Mouse (Mus musculus) thymus, postnatal 4 days (tissue): Measurements from ENCODE around the gene Lsm7.
A peak's percentile ranks its signal among the peaks of the same experiment; 100 is the strongest.

Experiments used
- DNase-seq: peaks from one replicate; pipeline ENCODE4 v3.0.0; 2021

The Lsm7 gene

DNA sequence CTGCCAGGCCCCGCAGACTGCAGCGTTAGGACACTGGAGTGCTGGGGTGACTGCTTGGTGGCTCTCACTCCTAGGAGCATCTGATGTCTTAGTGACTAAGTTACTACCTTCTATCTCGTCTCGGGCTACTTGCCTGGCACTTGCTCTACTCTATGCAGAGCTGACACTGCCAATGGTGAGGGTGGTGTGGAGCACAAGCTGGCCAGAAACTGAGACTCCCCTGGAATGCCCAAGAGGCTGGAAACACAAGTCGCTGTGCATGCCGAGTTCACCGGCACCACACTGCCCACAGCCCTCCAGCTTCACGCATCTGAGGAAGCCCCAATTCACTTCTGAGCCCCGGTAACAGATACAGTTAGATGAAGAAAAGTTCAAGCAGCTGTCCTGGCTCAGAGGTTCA is 19.0 kb upstream of the Lsm7 start:
- DNase-seq, result no peak

DNA sequence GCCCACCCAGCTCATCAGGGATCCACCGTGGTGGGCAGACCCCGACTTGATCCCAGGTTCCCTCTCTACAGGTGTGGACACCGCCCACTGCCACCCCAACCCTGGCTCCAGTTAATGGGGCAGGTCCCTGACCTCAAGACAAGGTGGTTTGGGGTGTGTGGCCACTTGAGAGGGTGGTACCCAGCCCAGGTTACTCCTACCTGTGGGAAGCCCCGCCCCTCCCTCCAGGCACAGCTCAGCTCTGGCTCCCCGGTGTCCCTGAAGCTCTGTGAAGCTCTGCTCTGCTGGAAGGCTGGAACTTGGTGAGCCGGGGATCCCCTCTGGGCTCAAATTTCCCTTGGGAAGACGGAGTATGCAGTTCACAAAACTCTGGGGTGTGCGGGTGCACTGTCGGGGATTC is 16.6 kb upstream of the Lsm7 start, which contains the start of gene Tmprss9:
Tmprss9 (plus strand) TSS at position 268 of the 400 bp plus-strand sequence.
- no peak for DNase-seq

DNA sequence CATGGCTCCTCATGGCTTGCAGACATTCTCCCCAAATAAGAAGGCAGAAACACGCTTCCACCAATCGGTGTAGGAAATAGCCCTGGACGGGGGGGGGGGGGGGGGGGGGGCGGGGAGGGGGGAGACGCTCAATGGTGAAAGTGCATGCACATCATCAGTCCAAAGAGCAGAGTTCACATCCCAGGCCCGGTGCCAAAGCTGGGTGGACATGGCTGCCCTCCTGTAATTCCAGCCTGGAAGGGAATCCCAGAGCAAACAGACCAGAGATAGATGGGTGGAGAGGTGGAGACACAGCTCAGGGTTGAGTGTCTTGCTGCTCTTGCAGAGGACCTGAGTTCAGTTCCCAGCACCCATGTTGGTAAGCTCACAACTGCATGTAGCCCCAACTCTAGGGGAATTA is 16.0 kb upstream of the Lsm7 start:
- DNase-seq, result no peak

DNA sequence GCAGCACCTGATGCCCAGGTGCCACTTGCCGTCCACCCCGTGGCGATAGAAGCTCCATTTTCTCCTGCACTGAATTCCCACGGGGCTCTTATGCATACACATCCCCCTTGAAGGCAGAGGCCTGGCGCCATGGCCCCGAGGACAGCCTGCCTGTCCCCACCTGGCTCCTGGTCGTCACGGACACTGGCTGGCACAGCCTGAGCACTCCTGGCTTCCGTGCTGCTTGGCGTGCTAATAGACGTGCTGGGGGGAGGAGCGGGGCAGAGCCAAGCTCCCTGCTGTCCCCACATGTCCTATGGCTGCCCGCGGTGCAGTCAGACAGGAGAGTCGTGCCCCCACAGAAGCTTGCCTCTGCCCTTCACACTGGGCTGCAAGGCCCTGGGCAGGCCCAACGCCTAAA is 9.4 kb upstream of the Lsm7 start:
- DNase-seq, result no peak

DNA sequence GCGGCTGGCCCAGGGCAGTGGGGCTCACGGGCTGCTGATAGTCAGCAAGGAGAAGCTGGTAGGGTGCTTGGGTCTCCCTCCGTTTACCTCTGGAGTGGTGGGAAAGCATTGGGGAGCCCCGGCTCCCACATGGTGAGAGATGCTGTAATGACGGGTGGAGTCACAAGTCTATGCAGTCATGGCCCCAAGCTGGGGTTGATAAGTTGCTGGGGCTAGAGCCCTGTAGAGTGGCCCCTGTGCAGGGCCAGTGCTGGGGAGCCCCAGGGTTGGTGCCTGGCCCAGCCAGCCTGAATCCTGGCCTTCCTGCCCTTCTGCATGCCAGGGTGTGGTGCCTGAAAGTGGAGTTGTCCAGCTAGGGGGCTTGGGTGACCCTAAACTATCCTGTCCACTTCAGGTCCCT is 7.3 kb upstream of the Lsm7 start:
- DNase-seq, result no peak

DNA sequence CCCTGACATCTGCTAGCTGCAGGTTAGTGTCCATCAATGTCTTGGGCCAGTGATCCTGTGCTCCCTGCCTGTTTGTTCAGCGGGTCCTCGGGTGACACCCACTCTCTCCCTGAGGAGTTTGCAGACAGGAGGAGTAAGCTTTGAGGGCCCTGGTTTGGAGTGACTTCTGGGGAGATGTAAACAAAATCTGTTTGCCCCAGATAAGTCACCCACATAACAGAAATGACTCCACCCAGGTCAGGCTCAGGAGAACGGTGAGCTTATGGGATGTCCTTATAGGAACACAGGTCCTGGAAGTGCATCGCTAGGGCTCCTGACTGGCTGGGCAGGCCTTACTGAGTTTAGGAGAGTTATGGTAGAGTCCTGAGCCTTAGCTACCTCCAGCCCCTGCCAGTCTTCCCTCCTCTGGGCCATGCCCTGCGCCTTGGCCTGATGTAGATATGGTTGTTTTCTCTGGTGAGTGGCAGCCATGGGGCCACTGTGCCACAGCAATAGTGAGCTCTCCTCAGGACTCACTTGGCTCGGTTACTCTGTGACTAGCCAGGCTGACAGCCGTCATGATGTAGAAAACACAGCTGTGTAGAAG is 3.4 kb upstream of the Lsm7 start:
- DNase-seq, result no peak

DNA sequence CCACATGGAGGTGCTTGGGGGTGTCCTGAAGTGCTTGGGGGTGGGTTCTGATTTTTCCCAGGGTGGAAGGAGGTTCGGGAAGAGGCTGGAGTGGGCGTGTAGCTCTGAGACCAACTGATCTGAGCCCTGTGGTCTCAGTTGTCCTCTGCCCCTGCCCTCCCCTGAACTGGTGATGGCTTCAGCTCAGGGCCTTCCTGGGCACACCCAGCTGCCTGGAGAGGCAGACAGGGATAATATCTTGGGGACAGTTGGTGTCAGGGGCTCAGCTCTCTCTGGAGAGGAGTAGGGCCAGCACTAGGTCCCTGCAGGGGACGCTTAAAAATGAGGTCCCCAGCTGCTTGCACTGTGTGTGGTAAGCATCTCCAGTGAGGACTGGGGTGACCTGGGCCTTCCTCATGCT is 2.8 kb upstream of the Lsm7 start:
- DNase-seq, result no peak

DNA sequence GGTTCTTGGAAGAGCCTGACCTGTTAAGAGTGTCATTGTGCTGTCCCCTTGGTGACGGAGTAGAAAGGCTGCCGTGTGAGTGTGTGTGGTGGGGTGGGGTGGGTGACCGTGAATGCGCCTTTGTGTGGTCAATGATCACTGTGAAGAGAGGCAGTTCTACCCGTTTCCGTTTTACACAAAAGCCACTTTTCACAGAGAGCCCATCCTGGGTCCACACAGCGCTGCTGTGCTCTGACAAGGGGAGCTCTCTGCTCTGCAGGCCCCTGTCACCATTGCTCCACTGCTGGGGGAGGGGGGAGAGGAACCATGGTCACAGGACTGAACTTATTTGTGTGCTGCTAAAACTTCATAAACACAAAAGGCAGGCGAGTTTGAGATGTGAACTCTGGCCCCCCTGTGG is 2.4 kb upstream of the Lsm7 start:
- DNase-seq, result no peak

DNA sequence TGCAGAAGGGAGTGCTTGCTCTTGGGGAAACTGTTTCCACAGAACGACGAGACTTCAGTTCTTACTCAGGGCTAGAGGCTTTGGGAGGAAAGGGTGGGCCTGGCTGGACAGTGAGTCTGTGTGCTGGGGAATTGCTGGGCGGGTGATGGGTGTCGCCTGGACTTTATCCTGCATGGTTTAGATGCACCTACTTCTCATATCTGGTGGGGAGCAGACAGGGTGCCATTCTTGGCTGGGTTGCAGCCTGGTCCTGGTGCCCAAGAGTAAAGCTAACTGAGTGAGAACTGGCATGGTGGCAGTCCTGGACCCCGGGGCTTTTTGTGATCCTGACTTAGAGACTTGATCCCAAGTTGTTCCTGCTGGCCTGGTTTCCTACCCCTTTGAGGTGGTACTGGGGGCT is 1.9 kb upstream of the Lsm7 start:
- DNase-seq, result no peak

DNA sequence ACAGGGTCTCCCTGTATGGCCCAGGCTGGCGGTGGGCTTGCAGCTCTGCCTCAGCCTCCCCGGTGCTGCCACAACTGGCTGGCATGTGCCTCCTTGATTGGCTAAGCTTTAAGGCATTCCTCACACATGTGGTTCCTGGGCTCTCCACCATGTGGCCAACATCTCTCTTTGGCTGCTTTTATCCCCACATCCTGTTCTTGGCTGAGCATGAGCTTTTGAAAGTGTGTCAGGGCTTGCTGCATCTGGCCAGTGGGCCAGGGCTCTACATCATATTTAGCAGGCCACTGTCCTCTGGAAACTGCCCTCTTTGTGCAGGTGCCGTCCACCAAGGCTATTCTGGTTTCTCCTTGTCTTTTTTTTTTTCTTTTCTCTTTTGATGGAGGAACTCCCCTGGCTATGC is 1.3 kb upstream of the Lsm7 start:
- peak; percentile 39 for DNase-seq

DNA sequence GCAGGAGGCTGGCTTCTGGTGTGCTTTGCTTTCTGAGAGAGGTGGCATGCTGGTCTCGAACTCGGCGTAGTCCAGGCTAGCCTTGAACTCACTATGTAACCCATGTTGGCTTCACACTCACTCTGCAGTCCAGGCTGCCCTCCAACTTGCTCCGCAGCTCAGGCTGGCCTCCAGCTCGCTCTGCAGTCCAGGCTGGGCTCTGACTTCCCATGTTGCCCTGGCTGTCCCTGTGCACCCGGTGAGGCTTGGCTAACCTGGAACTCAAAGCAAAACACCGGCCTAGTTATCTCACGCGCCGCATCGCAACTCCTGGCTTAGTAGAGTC is 702 bp upstream of the Lsm7 start:
- DNase-seq, result no peak

DNA sequence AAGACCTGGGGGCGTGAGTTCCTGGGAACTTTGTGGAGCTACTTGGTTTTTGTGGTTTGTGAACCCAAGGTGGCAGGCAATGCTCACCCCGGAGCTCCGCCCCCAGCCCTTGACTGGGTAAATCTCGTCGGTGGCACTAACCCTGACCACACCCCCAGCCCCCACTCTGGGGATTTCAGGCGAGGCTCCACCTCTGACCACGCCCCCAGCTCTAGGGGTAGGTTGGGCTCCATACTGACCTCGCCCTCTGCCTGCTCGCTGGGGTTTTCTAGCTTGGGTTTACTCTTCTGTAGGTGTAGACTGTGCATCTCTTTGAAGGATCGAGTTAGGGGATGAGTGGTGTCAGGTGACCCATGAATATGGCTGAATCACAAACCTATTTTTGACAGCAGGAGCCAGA is 6.4 kb downstream of the Lsm7 start:
- peak; percentile 86 for DNase-seq

DNA sequence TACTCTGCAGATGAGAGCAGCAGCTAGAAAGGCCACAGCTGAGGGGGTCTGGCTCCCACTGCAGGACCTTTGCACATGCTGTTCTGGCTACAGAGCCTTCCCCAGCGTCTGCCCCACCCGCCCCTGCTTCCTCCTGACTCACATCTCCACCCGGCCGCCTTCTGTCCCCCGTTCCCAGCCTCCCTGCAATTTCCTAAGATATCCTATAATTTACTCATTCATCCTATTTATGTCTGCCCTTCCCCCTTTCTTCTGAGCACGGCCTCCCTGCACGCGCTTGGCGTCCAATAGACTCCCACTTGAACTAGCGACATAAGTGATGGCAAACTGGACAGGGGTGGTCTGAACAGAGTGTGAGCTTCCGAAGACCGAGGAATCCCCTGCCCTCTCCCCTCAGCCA is 9.3 kb downstream of the Lsm7 start:
- DNase-seq, result no peak

DNA sequence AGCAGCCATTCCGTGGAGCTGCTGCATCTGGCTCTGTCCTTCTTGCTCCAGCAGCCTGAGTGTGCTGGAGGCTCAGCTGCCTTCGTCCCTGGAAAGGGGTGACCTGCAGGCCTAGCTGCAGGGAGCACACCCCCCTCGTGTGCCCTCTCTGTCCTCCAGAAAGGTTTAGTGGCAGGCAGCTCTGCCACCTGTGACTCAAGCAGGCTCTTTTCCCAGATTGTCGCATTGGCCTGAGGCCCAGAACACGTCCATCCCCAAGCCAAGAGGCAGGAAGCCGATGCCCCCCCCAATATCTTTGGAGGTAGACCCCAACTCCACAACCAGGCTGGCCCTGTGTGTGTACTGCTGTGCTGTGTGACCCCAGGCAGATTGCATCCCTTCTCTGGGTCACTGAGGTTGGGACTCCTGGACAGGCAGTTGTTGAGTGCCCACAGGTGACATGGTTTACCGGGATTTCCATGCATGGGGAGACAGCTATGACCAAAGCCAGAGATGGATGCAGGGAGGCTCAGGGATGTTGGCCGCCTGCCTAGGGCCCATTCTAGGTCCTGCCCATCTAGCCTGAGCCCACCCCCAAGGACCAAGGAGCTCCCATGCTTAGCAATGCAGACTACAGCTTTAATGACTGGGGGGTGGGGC is 9.8 kb downstream of the Lsm7 start:
- DNase-seq, result no peak

DNA sequence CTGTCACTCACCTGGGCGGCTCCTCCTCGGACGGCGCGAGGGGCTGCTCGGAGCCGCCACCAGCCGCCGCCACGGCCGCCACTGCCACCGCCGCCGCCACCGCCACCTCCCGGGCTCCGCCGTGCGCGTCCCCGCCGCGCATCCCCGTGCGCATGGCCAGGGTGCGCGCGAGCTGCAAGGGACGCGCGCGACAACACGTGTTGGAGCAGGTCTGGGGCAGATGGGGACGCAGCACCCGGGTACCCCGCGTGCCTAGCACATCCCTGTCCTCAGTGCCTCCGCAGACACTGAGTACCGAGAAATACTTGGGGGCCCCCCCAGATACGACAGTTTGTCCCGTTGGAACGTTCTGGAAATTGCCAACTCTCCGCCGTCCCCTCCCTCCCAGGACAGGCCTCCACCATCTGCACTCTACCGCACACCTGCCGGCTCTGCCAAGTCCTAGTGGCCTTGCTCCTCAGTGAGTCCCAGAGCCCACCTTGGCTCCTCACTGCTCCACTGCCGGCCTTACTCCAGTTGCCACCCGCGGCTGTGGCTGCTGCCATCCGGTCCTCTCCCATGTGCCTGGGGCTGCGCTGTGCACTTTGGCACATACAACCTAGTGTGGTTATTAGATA is 11.0 kb downstream of the Lsm7 start, which contains the start of gene Lingo3:
Lingo3 (minus strand) TSS at position 109 of the 617 bp plus-strand sequence.
- DNase-seq, result peak; percentile 67

DNA sequence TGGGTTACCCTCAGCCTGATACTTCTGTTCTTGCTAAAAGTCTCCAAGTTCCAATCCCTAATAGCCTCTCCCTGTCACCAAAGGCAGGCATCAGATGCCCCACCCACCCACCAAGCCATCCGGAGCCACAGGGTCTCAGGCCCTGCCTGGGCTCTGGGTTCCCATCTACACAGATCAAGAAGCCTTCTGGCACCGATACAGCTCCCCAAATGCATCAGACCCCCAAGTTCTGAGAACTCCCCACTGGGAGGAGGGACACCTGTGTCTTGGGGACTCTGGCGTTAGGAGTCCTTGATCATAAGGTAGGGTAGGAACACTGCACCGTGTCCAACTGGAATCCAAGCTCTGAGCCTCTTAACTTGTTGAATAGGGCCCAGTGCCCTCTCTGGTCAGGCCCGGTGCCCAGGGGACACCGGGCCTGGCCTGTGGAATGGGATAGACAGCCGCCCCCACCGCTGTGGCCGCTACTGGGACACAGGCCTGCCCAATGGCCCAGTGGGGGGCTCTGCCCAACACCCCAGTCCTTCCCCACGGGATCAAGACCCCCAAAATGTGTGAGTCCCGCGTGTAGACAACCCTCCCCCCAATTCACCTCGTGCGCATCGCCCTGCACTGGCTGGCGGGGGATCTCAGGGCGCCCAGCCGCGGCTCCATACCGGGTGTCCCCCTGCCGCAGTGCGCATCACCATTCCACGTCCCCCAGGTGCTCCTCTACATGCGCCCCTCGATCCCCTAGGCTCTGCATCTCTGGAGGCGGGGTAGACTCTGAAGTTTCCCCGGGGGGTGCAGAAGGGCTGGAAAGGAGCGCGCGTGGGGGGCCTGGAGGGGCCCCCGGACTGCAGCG is 11.7 kb downstream of the Lsm7 start:
- no peak for DNase-seq

DNA sequence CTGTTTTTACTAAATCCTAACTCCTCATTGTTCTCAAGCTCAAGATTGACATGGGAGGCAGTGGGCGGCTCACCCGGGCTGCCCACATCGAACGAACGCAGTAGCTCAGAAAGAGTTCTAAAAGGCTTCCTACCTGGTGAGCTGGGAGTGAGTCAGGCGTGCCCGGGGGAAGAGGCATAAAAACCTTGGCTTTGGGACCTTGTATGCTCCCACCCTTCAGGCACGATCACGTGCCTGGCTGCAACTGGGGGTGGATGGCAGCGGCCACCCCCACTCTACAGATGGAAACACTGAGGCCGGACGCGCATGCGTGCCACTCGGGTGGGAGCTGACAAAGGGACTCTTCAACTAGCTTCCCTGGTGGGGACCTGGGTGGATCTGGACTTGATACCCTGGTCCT is 12.7 kb downstream of the Lsm7 start:
- no peak for DNase-seq

DNA sequence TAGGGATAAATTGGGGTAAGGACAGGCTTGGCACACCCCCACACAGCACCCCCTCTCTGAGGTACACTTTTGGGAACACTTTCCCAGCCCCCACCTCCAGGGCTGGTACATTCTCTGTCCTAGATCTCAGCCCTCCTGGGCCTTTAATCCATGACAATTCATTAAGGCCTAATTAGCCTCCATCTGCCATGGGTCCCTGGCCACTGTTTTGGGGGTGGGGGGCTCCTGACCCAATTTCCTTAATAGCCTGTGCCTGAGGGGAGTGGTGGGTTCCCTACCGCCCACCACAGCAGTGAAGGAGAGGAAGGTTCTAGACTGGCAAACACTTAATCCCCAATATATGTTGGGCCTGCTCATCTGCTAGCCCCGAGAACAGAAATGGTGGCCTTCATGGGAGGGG is 13.3 kb downstream of the Lsm7 start:
- DNase-seq, result no peak

DNA sequence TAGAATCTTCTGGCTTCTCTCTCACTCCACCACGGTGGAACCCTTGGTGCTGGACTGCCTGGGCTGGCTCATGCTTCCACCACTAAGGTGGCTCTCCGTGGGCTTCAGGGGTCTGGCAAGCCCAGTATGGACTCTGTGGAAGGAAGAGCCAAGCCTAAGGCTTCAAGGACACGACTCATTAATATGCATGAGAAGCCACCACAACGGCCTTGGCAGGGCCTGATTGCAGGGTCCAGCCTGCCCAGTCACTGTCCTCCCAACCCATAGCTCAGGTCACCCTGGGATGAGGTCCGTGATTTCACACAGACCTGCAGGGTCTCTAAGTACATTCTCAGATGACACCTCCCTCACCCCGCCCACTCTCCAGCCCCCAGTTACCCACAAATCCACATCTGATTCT is 15.2 kb downstream of the Lsm7 start:
- DNase-seq, result no peak

DNA sequence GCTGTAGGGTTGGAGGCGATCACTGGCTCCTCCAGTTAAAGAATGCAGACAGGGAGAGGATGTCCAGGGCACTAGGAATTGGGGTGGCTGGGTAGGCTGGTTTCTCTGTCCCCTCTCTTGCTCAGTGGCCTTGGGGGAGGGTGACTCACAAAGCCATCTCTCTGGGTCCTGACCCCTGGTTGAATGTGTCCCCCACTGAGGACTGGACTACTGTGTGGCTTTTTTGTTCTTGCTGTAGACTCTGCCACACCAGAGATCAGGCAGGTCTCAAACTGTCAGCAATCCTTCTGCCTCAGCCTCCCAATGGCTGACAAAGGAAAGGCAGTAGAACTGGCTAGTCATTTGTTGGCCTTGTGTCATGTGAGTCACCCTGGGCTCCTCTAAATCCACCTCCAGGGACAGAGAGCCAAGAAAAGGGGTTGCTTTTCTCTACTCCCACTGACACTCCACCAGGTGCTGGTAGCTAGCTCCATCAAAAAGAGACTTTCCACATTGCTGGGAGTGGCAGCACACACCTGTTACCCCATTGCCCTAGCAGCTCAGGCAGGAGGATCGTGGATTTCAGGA is 16.6 kb downstream of the Lsm7 start:
- no peak for DNase-seq

DNA sequence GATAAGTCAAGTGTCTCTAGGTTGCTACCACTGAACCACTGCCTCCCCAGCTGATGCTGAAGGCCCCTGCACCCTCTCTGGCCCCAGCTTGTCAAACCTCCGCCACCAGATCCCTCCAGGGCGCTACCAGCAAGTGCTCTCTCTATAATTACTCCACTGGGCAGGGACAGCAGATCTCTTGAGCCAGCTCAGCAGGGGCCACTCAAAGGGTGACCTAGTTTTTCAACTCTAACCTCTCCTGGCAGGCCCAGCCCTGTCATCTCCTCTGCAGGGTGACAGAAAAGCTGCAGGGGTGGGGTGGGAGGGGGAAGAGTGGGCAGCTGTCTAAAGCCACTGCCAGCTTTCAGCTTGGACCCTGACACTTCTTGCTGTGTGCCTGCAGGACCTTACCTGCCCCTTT is 17.2 kb downstream of the Lsm7 start:
- no peak for DNase-seq

DNA sequence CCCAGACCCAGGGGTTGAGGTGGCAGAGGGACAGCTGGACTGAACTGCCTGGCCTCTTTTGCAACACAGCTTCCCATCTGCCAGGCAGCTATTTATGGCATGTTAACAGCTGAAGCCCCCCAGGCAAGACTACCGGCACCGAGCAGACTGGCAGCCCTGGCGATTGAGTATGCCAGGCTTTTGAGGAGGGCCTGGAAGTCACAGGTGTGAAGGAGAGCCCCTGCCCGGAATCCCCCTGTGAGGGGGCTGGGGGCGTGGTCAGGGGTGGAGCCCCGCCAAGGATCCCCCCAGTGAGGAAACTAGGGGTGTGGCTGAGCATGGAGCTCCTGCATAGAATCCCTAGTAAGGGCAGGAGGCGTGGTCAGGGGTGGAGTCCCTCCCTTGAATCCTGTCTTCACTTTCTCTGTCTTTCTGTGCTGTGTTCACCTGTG is 18.0 kb downstream of the Lsm7 start:
- DNase-seq, result no peak

DNA sequence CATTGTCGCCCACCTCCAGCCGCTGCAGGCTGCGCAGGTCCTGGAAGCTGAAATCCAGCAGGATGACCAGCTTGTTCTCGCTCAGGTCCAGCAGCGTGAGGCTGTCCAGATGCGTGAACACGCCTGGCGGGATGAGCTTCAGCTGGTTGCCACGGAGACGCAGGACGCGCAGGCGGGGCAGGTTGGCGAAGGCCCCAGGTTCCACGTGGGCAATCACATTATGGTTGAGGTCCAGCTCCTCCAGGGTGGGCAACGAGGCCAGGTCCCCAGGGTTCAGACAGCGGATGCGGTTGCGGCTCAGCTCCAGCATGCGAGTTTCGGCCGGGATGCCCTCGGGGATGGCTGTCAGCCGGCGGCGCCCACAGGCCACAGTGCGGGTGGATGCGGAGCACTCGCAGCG is 19.4 kb downstream of the Lsm7 start:
- DNase-seq, result no peak

DNA sequence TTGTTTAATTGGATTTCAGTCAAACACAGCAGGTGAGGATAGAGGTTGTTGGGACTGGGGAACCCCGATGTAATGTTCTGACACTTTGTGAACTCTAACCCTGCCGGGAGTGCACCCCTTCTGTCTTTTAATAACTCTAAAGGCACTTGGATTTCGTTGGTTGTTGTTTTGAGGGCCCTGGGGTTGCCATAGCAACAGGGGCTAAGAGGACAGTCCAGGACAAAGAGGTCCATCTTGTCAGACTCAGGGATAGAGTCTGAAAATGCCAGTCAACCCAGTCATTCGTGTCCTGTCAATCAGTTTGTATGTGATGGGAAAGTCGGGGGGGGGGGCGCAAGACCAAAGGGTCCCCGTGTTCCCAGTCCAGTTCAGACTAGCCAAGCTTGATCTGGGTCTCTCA is 22.2 kb downstream of the Lsm7 start:
- no peak for DNase-seq
